Mouse (Mus musculus): ENCODE measurements around the gene Pdia3.
"Not testable (repeated sequence)": the region's sequence is repeated elsewhere in the genome, so short reads cannot be mapped to it uniquely, and the experiment has no call there.

Pdia3 gene

GRCm38 (mm10) chr2:121477491-121478266 is 64.1 kb downstream of the Pdia3 start:
- no peak for DNase-seq (ENCODE audit: low spot score)

DNA sequence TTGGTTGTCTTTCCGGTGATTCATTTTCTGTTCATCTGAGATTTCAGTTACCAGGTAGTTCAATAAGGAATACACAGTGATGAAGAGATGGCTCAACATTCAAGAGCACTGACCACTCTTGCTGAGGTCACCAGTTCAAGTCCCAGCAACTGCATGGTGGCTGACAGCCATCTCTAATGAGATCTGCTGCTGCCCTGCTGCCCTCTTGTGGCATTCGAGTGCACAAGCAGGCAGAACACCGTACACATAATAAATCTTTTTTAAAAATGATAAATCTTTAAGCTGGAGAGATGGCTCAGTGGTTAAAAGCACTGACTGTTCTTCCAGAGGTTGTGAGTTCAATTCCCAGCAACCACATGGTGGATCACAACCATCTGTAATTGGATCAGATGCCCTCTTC is 66.9 kb downstream of the Pdia3 start:
- DNase-seq (ENCODE audit: low spot score): no peak

GRCm38 (mm10) chr2:121480916-121481315 is 67.3 kb downstream of the Pdia3 start:
- DNase-seq (ENCODE audit: low spot score): not testable (repeated sequence)

DNA sequence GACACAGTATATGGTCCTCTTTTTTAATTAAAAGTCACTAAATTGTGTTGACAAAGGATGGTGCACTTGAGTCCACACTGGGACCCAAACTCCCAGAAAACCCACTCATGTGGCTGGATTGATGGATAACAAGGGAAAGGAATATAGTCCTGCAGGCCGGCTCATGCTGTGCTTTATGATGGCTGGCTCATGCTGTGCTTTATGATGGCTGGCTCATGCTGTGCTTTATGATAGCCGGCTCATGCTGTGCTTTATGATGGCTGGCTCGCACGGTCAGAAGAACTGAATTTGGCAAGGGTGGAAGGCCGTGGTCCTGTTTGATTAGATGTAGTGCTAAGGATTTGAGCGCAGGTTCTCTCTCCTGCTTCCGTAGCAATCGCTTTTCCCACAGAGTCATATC is 70.0 kb downstream of the Pdia3 start:
- DNase-seq (ENCODE audit: low spot score): no peak

DNA sequence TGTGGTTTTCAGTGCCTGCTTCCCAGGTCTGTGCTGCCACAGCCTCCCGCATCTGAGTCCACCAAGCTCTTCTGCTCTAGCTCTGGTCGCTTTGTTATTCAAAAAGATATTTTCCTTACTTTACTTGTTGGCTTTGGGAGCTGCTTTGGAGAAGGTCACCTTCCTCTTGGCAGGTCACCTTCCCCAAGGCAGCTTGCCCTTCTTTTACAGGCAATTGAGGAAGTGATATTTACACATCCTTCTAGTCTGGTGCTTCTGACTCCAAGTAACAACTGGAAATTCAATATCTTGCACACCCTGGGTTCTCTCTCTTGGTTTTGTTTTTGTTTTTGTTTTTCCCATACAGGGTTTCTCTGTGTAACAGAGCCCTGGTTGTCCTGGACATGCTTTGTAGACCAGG is 70.8 kb downstream of the Pdia3 start:
- DNase-seq (ENCODE audit: low spot score): not testable (repeated sequence)

Measured in urinary bladder, postnatal 25 days (tissue).